Mouse (Mus musculus) CD4-positive, CD25-positive, alpha-beta regulatory T cell, adult 9 weeks (primary cell): ENCODE results near the gene Actr5. TPM values are rescaled to one million over a fixed set of nuclear protein-coding genes. Genes with fewer than 3 reads are reported as not detected.

Experiments
- polyA plus RNA-seq: library from polyadenylated mRNA; unstranded; fragments of 100-300 nt; shearing (Covaris generic); gene quantifications from one replicate; pipeline ENCODE4 v1.2.1, GENCODE M21; 2017

The Actr5 gene
- 1.6 TPM for polyA plus RNA-seq

DNA sequence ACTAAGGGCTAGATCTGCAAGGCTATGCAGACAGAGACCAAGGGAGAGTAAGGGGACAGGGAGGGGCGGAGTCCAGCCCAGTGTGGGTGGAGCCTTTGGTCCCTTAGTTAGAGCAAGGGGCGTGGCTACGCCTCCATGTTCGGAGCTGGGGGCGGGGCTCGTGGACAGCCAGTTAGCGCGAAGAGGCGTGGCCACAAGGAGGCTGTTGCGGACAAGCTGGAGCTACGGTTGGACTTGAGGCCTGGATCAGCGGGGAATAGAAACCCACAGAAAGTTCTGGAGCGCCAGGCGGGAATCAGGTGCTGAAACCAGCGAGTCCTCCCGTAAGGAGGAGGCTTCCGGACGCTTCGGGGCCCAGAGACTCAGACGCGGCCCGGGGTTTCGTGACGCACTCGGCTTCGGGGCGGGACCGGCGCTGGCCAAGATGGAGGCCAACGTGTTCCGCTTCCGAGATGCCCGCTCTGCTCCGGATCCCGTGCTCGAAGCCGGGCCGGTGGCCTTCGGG, at the start of gene Actr5:
Actr5 (plus strand) TSS at position 171 of the 505 bp plus-strand sequence.

DNA sequence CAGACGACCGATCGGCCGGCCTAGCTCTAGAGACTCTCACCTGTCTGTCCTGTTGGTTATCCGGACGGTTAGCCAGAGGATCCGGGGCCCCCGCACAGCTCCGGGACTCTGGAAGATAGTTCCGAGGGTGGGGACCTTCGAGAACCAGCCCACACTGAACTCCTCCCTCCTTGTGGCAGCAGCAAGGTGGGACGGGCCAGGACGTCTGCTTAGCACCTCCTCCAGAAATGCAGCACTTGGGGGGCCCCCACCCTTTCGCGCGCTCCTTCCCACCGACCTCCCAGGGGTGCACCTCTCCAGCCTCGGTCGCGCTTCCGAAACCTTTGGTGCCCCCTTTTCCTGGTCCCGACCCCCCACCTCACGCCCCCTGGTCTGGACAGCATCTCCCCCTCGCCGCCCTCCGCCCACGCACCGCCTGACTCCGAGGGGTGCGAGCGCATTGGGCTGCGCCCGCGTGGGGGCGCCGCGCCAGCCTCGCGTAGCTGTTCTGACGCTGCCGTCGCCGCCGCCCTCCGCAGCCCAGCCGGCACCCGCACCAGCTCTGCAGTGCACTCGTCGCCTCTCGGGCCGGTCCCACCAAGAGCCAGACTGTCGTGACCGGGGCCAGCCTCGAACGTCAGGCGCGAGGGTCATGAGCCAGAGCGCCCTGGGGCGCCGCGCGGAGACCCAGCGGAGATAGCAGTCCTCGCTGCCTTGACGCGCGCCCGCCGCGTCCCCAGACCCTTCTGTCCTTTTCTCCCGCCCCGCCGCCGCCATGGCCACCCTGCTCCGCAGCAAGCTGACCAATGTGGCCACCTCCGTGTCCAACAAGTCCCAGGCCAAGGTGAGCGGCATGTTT, 14.0 kb upstream of the Actr5 start, which contains the start of gene Slc32a1:
Slc32a1 (plus strand) TSS at position 280 of the 838 bp plus-strand sequence.

DNA sequence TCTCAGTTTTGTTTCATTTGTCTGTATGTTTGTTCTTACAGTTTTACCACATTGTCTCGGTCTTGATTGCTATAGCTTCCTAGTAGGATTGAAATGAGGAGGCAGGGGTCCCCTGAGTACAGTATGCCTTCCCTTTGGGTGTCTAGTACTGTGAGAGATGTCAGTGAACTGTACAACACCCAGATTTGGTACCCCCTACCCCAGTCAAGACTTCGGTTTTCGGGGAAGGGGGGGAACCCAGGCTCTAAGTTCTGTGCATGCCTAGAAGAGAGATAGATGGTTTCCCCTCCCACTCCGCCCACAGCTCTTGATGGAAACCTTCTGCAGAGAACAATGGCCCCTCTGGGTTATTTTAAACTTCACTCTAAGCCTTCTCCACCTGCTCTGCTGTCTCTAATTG, 40.4 kb downstream of the Actr5 start, which contains the start of gene Ppp1r16b:
Ppp1r16b (plus strand) TSS at position 301 of the 400 bp plus-strand sequence.

Other genes with a start within 250 kb of the Actr5 start
- gene Snhg11, start 249.2 kb upstream of the Actr5 start, polyA plus RNA-seq, result not detected
- 6.4 TPM for gene Ralgapb, start 215.0 kb upstream of the Actr5 start, polyA plus RNA-seq
- not detected for gene Adig, start 122.3 kb upstream of the Actr5 start, polyA plus RNA-seq
- gene Arhgap40, start 112.1 kb upstream of the Actr5 start, polyA plus RNA-seq, result not detected
- not detected for gene Slc32a1, start 14.1 kb upstream of the Actr5 start, polyA plus RNA-seq
- 35.3 TPM for gene Ppp1r16b, start 40.5 kb downstream of the Actr5 start, polyA plus RNA-seq
- gene Fam83d, start 143.2 kb downstream of the Actr5 start, polyA plus RNA-seq, result 0.16 TPM
- 19.9 TPM for gene Dhx35, start 169.9 kb downstream of the Actr5 start, polyA plus RNA-seq